Mouse (Mus musculus) embryonic fibroblast, embryonic 13.5 days (primary cell): ENCODE measurements around the gene Gimap1.

Experiments
- CTCF ChIP-seq: IDR thresholded peaks from 2 replicates; pipeline ENCODE4 v1.5.1; 2011; ENCODE audit warnings: mild to moderate bottlenecking, control low read depth, low read length, moderate library complexity, borderline replicate concordance; ENCODE audit not compliant: insufficient read depth
- POLR2A ChIP-seq: IDR thresholded peaks from 2 replicates; pipeline ENCODE4 v1.6.1; 2011; ENCODE audit warnings: low read depth, mild to moderate bottlenecking, control low read depth, low read length, moderate library complexity

DNA sequence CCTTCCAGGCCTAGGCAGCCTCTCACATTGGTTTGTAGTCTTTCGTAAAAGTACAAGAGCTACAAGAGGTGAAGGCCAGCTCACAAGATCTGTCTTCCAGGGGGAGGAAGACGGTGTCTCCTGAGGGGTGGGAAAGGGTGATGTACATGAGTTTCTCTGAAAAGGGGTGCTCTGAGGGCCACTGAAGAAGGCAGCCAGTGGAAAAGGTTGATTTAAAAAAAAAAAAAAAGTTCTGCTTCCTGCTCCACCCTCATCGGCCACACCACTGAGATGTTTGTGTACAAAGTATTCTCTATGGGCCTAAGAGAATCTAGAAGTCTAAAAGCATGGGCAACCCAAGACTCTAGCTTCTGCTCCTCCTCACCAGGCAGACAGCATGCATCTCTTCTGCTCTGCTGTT, 31.8 kb downstream of the Gimap1 start, which contains the start of gene Gimap3:
- TF ChIP-seq CTCF (no peak), POLR2A (no peak)
